ENCODE assay signal across 26 mouse cellular contexts in the genomic region with DNA sequence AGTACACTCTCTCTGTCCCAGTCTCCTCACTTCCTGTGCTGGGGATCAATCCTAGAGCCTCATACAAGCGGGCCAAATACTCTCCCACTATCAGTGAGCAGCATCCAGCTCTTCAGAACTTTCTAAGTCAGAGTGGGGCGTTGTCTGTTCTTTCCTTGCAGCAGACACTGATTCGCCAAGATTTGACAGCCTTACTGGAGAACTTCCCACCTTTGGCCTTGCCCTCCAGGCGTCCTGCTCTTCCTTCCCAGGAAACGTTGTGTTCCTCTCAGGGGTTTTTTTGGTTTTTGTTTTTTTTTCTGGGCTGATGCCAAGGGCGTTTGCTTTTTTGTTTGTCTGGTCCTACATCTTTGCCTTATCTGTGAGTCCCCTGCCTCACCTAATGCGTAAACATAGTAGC.
DNase-seq lines count a peak whose midpoint lies in the region; ATAC-seq lines count a peak whose summit lies in the region.
"Had no signal": no experiment of that assay in that cellular context is flagged by ENCODE, and none has a peak within 500 bp of the region (broad histone marks: within the 10 kb centered on the region; RNA-seq: fewer than 3 reads in every experiment).

No protein-coding gene starts in this region.

- H3K4me1 ChIP-seq in kidney, embryonic 15.5 days, result peaks cover 5% of the 10 kb centered on the region; the same call in 1 of the 2 replicates
- H3K4me1 ChIP-seq: embryonic facial prominence, embryonic 12.5 days; forebrain, embryonic 13.5 days; forebrain, embryonic 15.5 days had no signal

- no peak overlapping the region for H3K27ac ChIP-seq in kidney, embryonic 15.5 days
- H3K27ac ChIP-seq: embryonic facial prominence, embryonic 10.5 days; embryonic facial prominence, embryonic 12.5 days; forebrain, embryonic 13.5 days; forebrain, embryonic 15.5 days had no signal

- no peak overlapping the region for H3K4me3 ChIP-seq in kidney, embryonic 15.5 days (replicated peaks)
- H3K4me3 ChIP-seq: embryonic facial prominence, embryonic 10.5 days; embryonic facial prominence, embryonic 12.5 days; forebrain, embryonic 13.5 days; forebrain, embryonic 15.5 days had no signal

- WGBS in kidney, embryonic 15.5 days, result 51% methylated on average over 7 of the region's 7 CpGs

- H3K36me3 ChIP-seq in kidney, embryonic 15.5 days, result no peaks in the 10 kb centered on the region
- H3K36me3 ChIP-seq: embryonic facial prominence, embryonic 10.5 days; embryonic facial prominence, embryonic 12.5 days; forebrain, embryonic 15.5 days; G1E had no signal

- DNase-seq in kidney, adult 18-20 months, result peak; percentile 8
- no peak for DNase-seq in kidney, postnatal 10 days
- peak; percentile 32 for DNase-seq in kidney, adult 9 months
- peak; percentile 38 to 50 for DNase-seq in kidney, postnatal 36 days
- DNase-seq in kidney, adult 11 months, result no peak
- peak; percentile 44 for DNase-seq in 3T3-L1 (ENCODE audit: low read depth, low spot score)
- DNase-seq in urinary bladder, adult 2 months (ENCODE audit: low spot score), result no peak
- DNase-seq: adrenal gland, adult 8-10 months; adrenal gland, postnatal 14 days; adrenal gland, postnatal 36 days; B cell, adult 2 months; cerebellum, adult 11-12 months; cerebellum, adult 2 months; cerebellum, adult 9-10 months; cerebellum, postnatal 10 days; cerebellum, postnatal 25 days had no signal

- H3K27me3 ChIP-seq in kidney, embryonic 15.5 days, result no peaks in the 10 kb centered on the region
- H3K27me3 ChIP-seq: CH12.LX; embryonic facial prominence, embryonic 12.5 days; forebrain, embryonic 15.5 days; Patski had no signal

- no peak overlapping the region for H3K9ac ChIP-seq in kidney, embryonic 15.5 days
- H3K9ac ChIP-seq: embryonic facial prominence, embryonic 12.5 days; forebrain, embryonic 13.5 days; forebrain, embryonic 15.5 days had no signal

- H3K9me3 ChIP-seq in kidney, embryonic 15.5 days (replicated peaks), result no peaks in the 10 kb centered on the region
- H3K9me3 ChIP-seq: embryonic facial prominence, embryonic 10.5 days; embryonic facial prominence, embryonic 12.5 days; forebrain, embryonic 13.5 days; forebrain, embryonic 15.5 days had no signal

- H3K4me2 ChIP-seq in kidney, embryonic 15.5 days, result no peak overlapping the region
- H3K4me2 ChIP-seq: embryonic facial prominence, embryonic 12.5 days; forebrain, embryonic 13.5 days; forebrain, embryonic 15.5 days had no signal

- no peak for ATAC-seq in kidney, embryonic 15.5 days (replicated peaks; ENCODE audit: low FRiP score)
- ATAC-seq: activated CD4-positive, CD25-positive, alpha-beta regulatory T cell, adult 4 months; CD4-positive, CD25-positive, alpha-beta regulatory T cell, adult 4 months; forebrain, embryonic 13.5 days; forebrain, embryonic 15.5 days; Patski had no signal

Comparison
In these comparisons a context has a peak if more than half of its experiments do, and no peak if none do; other contexts are left out.
1. DNase-seq: peak in kidney, adult 18-20 months (single experiment), kidney, adult 9 months (single experiment), kidney, postnatal 36 days (2 of 2) and 3T3-L1 (single experiment); none in kidney, postnatal 10 days (single experiment), kidney, adult 11 months (single experiment) and urinary bladder, adult 2 months (single experiment).